Mouse (Mus musculus) midbrain, embryonic 16.5 days (tissue): Measurements from ENCODE around the gene Nusap1. TPM values are rescaled to one million over a fixed set of nuclear protein-coding genes. Genes with fewer than 3 reads are reported as not detected.

ENCODE experiments used
- ATAC-seq: fragments of 200-750 bp; cut with Nextera tagmentation; 2 replicates; pipeline ENCODE4 v1.8.0; 2017; ENCODE audit warnings: moderate TSS enrichment
- H3K27ac ChIP-seq: fragments of 300-500 bp; sonication (generic); 2 replicates; pipeline ENCODE4 v1.5.1; 2014; ENCODE audit warnings: mild to moderate bottlenecking, low read length, mixed read lengths
- H3K27me3 ChIP-seq: fragments of 300-500 bp; sonication (generic); 2 replicates; pipeline ENCODE4 v1.6.1; 2014; ENCODE audit warnings: low read depth, low read length, mixed read lengths; ENCODE audit not compliant: control insufficient read depth, insufficient read depth
- H3K36me3 ChIP-seq: fragments of 300-500 bp; sonication (generic); 2 replicates; pipeline ENCODE4 v1.6.1; 2014; ENCODE audit warnings: mild to moderate bottlenecking, low read length, moderate library complexity, mixed read lengths; ENCODE audit not compliant: control insufficient read depth, insufficient read depth
- H3K4me1 ChIP-seq: fragments of 300-500 bp; sonication (generic); 2 replicates; pipeline ENCODE4 v1.6.1; 2014; ENCODE audit warnings: mild to moderate bottlenecking, low read length, mixed read lengths; ENCODE audit not compliant: control insufficient read depth, insufficient read depth
- H3K4me2 ChIP-seq: fragments of 300-500 bp; sonication (generic); 2 replicates; pipeline ENCODE4 v1.6.1; 2014; ENCODE audit warnings: mild to moderate bottlenecking, low read length, mixed read lengths
- H3K4me3 ChIP-seq: fragments of 300-500 bp; sonication (generic); 2 replicates; pipeline ENCODE4 v1.5.1; 2014; ENCODE audit warnings: low read depth, mild to moderate bottlenecking, low read length, moderate library complexity, mixed read lengths
- H3K9ac ChIP-seq: fragments of 300-500 bp; sonication (generic); 2 replicates; pipeline ENCODE4 v1.6.1; 2014; ENCODE audit warnings: low read depth, low read length, mixed read lengths
- H3K9me3 ChIP-seq: fragments of 300-500 bp; sonication (generic); replicated peaks from 2 replicates; pipeline ENCODE4 v1.6.1; 2014; ENCODE audit warnings: mild to moderate bottlenecking, low read length, mixed read lengths; ENCODE audit not compliant: control insufficient read depth, poor library complexity, severe bottlenecking
- WGBS: fragments of 180-500 bp; shearing (Covaris S2); extraction: QIAGEN DNeasy Blood & Tissue Kit; methylation state at CpG from one replicate; pipeline ENCODE4 v1.1.7; 2014; 5-methylcytosine and 5-hydroxymethylcytosine counted together
- polyA plus RNA-seq: library from polyadenylated mRNA; unstranded; fragments of >200 nt; fragmentation: Nextera tagmentation; extraction: Ambion mirVana; gene quantifications from 2 replicates; pipeline ENCODE4 v1.2.1, GENCODE M21; 2015

The Nusap1 gene
- polyA plus RNA-seq, 1 experiment from 2014 or later = 7.1 TPM

DNA sequence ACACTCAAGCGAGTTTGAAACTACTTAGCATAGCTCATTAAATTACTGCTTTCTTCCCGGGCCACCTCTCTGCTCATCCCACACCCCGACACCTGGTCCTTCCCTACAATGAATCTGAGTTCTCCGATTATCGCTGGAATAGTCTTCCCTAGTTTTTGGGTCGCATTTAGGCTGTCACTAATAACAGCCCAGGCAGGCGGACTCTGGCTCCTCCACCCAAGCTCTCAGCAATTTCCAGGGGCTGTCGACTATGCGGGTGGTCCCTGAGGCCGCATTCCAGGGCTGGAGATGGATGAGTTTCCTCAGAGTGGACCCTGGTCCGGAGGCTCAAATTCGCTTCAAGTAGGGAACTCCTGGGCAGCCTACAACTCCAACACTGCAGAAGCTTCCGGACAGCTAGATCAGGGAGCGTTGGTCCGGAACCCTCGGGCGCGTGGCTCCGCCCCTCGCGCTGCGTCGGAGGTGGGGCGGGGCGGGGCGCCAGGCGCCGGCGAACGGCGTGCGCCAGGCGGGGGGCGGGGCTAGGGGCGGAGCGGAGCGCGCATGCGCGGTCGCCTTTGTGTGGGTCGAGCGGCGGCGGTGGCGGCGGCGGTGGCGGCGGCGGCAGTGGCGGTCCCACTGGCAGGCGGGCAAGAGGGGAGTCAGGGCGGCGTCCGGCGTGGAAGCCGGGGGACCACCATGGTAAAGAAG, 56.6 kb downstream of the Nusap1 start, which contains the start of gene Rtf1:
TSS of gene Rtf1 (plus strand) at position 544 of the 690 bp plus-strand sequence.
- H3K36me3 ChIP-seq = no peaks in the 10 kb centered on the region
- peak within 1 kb of the TSS; percentile 100 for H3K4me3 ChIP-seq
- H3K27ac ChIP-seq = peak within 1 kb of the TSS; percentile 80
- H3K9me3 ChIP-seq = no peaks in the 10 kb centered on the region
- peak within 1 kb of the TSS; percentile 95 for H3K4me2 ChIP-seq
- peak; percentile 97 for ATAC-seq
- no peaks in the 10 kb centered on the region for H3K27me3 ChIP-seq
- under 1% methylated on average over 21 of the region's 58 CpGs for WGBS
- peak within 1 kb of the TSS; percentile 99 for H3K9ac ChIP-seq
- H3K4me1 ChIP-seq = peaks cover 27% of the 10 kb centered on the region

DNA sequence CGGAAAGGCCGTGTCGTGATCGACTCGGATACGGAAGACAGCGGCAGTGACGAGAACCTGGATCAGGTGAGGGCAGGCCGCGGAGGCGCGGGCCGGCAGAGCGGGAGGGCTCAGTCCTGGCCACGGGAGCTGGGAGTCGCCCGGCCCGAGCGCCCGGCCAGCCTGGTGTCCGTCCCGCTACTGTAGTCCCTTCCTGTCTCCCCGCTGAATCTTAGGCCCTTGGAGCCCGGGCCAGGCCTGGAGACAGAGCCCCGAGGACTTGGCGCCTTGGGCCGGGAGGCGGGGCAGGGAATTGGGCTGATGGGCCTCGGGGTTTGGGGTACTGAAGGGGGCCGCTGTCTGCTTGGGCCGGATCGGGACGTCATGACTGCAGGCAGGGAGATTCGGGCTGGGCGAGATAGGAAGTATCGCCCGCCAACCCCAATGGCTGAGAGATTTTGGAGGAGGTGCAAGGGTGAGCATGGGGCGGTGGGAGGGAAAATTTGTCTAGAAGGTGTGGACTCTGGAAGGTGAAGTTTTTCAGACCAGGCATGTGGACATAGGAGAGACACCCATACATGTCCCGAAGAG, 57.2 kb downstream of the Nusap1 start:
- peak overlapping the region; percentile 78 for H3K27ac ChIP-seq
- no peaks in the 10 kb centered on the region for H3K36me3 ChIP-seq
- H3K9me3 ChIP-seq = no peaks in the 10 kb centered on the region
- H3K9ac ChIP-seq = peak overlapping the region; percentile 99
- no peaks in the 10 kb centered on the region for H3K27me3 ChIP-seq
- WGBS = under 1% methylated on average over 39 of the region's 39 CpGs
- H3K4me3 ChIP-seq = peak overlapping the region; percentile 100
- peaks cover 27% of the 10 kb centered on the region for H3K4me1 ChIP-seq
- H3K4me2 ChIP-seq = peak overlapping the region; percentile 94
- peak; percentile 90 for ATAC-seq

DNA sequence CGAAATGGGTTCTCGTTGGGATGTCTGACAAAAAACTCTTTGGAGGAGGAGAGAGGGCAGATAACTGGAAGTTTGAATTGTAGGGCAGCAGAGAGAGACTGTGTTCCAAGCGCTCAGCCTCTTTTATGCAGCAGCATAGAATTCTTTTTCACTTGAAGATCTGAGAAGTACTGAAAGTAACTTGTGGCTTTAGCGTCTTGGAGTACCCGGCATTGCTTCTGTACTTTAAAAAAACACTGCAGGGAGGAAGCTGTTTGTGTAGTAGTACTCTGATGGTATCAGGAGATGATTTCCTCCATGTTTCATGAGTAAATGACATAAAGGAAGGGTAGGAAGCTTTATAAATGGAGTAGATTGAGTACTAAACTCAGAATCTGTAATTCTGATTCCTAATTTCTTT, 57.7 kb downstream of the Nusap1 start:
- H3K36me3 ChIP-seq = no peaks in the 10 kb centered on the region
- peaks cover 27% of the 10 kb centered on the region for H3K4me1 ChIP-seq
- no peaks in the 10 kb centered on the region for H3K27me3 ChIP-seq
- H3K9ac ChIP-seq = peak overlapping the region; percentile 99
- H3K9me3 ChIP-seq = no peaks in the 10 kb centered on the region
- no peak overlapping the region for H3K27ac ChIP-seq
- 5% methylated on average over 5 of the region's 5 CpGs for WGBS
- H3K4me3 ChIP-seq = peak overlapping the region; percentile 100
- peak overlapping the region; percentile 94 for H3K4me2 ChIP-seq
- ATAC-seq = no peak

DNA sequence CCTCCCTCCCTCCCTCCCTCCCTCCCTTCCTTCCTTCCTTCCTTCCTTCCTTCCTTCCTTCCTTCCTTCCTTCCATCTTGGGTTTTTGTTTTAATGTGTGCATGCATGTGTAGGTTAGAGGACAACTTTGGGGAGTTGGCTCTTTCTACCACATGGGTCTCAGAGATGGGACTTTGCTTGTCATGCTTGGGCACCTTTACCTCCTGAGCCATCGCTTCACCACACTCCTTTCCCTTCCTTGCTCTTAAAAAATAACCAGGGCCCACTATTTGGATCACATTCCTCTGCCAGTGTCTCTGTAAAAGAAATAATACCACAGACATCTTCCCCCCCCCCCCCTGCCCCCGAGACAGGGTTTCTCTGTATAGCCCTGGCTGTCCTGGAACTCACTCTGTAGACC, 65.6 kb downstream of the Nusap1 start:
- no peak overlapping the region for H3K4me2 ChIP-seq
- H3K9ac ChIP-seq = no peak overlapping the region
- H3K9me3 ChIP-seq = no peaks in the 10 kb centered on the region
- H3K36me3 ChIP-seq = no peaks in the 10 kb centered on the region
- no peak overlapping the region for H3K27ac ChIP-seq
- H3K4me1 ChIP-seq = no peaks in the 10 kb centered on the region
- ATAC-seq = no peak
- no peak overlapping the region for H3K4me3 ChIP-seq
- no peaks in the 10 kb centered on the region for H3K27me3 ChIP-seq
- 92% methylated on average over 2 of the region's 2 CpGs for WGBS

DNA sequence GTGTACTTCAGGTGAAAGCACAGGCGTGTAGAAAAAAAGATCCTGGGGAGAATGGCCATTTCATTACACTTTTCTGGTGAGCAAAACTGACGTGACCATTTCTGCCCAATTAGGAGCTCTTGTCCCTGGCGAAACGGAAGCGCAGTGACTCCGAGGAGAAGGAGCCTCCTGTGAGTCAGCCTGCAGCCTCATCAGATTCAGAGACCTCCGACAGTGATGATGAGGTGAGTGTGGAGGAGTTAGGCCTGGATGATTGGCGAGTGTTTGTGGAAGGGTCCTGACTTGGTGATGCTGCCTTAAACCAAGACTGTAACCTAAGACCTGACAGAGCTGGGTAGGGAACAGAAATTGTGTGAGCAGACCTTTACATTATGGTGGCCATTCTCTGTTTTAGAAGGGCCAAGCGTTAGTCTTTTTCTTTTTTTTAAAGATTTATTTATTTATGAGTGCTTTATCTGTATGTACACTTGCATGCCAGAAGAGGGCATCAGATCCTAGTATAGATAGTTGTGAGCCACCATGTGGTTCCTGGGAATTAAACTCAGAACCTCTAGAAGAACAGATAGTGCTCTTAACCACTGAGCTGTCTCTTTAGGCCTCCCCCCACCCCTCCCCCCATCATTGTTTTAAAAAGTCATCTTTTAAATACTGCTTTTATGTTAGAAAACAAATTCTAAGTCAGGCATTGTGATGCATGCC, 74.1 kb downstream of the Nusap1 start:
- H3K4me1 ChIP-seq = no peaks in the 10 kb centered on the region
- no peak for ATAC-seq
- H3K36me3 ChIP-seq = peaks cover 5% of the 10 kb centered on the region; the same call in 1 of the 2 replicates
- H3K9me3 ChIP-seq = no peaks in the 10 kb centered on the region
- no peak overlapping the region for H3K27ac ChIP-seq
- no peak overlapping the region for H3K4me2 ChIP-seq
- no peak overlapping the region for H3K9ac ChIP-seq
- H3K27me3 ChIP-seq = no peaks in the 10 kb centered on the region
- WGBS = 83% methylated on average over 9 of the region's 9 CpGs
- H3K4me3 ChIP-seq = no peak overlapping the region

DNA sequence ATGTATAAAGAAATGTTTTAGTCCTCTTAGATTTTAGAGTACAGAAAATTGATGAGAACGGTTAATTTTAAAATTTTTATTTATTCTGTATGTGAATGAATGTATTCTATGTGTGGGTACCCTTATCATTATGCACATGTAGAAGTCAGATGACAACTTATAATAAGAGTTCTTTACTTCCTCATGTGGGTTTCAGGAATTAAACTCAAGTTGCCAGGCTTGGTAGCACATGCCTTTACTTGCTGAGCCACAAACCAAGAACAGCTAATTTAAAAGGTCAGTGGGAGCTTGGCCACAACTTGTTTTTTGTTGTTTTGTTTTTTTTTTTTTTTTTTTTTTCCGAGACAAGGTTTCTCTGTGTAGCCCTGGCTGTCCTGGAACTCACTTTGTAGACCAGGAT, 76.7 kb downstream of the Nusap1 start:
- ATAC-seq = no peak
- Histone ChIP-seq H3K4me2 (no peak overlapping the region), H3K4me3 (no peak overlapping the region), H3K36me3 (peaks cover 5% of the 10 kb centered on the region; the same call in 1 of the 2 replicates), H3K27ac (no peak overlapping the region), H3K9ac (no peak overlapping the region), H3K4me1 (no peaks in the 10 kb centered on the region), H3K27me3 (no peaks in the 10 kb centered on the region), H3K9me3 (no peaks in the 10 kb centered on the region)
- 90% methylated on average over 2 of the region's 2 CpGs for WGBS

DNA sequence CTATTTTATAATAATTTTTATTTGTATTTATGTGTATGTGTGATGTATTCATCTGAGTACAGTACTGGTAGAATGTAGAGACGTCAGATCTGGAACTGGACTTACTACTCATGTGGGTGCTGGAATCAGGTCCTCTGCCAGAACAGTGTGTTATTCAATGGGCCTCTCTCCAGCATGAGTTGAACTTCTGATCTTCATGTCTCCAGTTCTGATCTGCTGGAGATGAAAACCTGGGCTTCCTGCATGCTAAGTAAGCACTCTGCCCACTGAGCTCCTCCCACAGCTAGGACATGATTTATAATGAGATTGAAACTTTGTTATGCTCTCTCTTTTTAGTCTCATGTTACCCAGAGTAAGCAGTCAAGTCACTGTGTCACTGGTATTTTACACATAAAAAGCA, 78.0 kb downstream of the Nusap1 start:
- Histone ChIP-seq H3K4me1 (no peaks in the 10 kb centered on the region), H3K36me3 (peaks cover 5% of the 10 kb centered on the region; the same call in 1 of the 2 replicates), H3K9me3 (no peaks in the 10 kb centered on the region), H3K27me3 (no peaks in the 10 kb centered on the region), H3K9ac (no peak overlapping the region), H3K27ac (no peak overlapping the region), H3K4me2 (no peak overlapping the region), H3K4me3 (no peak overlapping the region)
- ATAC-seq = no peak
- WGBS = 86% methylated on average over 1 of the region's 1 CpGs

DNA sequence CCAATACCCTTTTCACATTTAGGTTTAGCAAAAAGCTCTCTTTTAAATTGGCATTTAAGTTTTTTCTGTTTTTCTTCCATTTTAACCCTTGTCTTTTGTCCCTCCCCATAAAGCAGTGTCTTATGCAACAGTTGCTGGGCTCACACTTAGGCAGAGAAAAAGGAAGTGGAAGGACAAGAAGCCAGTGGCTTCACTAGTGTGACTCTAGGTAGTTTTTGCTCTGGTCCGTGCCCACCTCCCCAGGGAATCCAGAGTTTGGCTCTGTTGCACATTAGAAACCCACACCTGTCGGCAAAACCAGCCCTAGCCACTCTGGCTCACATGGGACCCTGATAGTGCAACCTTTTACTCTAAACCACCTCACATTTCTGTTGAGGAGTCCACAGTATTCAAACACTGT, 80.4 kb downstream of the Nusap1 start:
- H3K27me3 ChIP-seq = no peaks in the 10 kb centered on the region
- 91% methylated on average over 2 of the region's 2 CpGs for WGBS
- H3K4me2 ChIP-seq = no peak overlapping the region
- no peak overlapping the region for H3K4me3 ChIP-seq
- no peak overlapping the region for H3K27ac ChIP-seq
- peaks cover 5% of the 10 kb centered on the region; the same call in 1 of the 2 replicates for H3K36me3 ChIP-seq
- H3K9ac ChIP-seq = no peak overlapping the region
- no peaks in the 10 kb centered on the region for H3K9me3 ChIP-seq
- no peak for ATAC-seq
- H3K4me1 ChIP-seq = no peaks in the 10 kb centered on the region

DNA sequence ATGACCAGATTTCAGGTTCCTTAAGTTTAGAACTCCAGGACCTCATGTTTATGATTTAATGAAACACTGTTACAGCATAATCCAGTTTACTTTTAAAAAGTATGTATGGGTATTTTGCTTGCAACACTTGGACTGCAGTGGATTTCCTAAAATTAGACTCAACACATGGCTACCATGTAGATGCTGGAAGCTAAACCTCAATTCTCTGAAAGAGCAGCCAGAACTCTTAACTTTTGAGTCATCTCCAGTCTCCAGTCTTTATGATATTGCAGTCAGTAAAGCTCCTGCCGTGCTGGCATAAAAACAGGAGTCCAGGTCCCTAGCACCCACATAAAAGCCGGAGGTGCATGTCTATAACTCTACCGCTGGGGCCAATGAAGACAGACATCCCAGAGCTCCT, 81.9 kb downstream of the Nusap1 start:
- Histone ChIP-seq H3K36me3 (no peaks in the 10 kb centered on the region), H3K4me3 (no peak overlapping the region), H3K27ac (no peak overlapping the region), H3K27me3 (no peaks in the 10 kb centered on the region), H3K4me2 (no peak overlapping the region), H3K9ac (no peak overlapping the region), H3K4me1 (no peaks in the 10 kb centered on the region), H3K9me3 (no peaks in the 10 kb centered on the region)
- WGBS = 95% methylated on average over 3 of the region's 3 CpGs
- no peak for ATAC-seq
